Mouse (Mus musculus) olfactory bulb, adult 2 months (tissue): ENCODE results near the gene Ifit3.

Experiments used
- CTCF ChIP-seq: fragments of 200-500 bp; IDR thresholded peaks from 2 replicates; pipeline ENCODE4 v1.5.1; 2012; ENCODE audit warnings: low read depth, mild to moderate bottlenecking, low read length, moderate library complexity; ENCODE audit not compliant: insufficient read depth
- POLR2A ChIP-seq: fragments of 200-500 bp; IDR thresholded peaks from 2 replicates; pipeline ENCODE4 v1.6.1; 2012; ENCODE audit warnings: mild to moderate bottlenecking, low read depth, low read length, moderate library complexity; ENCODE audit not compliant: insufficient read depth

DNA sequence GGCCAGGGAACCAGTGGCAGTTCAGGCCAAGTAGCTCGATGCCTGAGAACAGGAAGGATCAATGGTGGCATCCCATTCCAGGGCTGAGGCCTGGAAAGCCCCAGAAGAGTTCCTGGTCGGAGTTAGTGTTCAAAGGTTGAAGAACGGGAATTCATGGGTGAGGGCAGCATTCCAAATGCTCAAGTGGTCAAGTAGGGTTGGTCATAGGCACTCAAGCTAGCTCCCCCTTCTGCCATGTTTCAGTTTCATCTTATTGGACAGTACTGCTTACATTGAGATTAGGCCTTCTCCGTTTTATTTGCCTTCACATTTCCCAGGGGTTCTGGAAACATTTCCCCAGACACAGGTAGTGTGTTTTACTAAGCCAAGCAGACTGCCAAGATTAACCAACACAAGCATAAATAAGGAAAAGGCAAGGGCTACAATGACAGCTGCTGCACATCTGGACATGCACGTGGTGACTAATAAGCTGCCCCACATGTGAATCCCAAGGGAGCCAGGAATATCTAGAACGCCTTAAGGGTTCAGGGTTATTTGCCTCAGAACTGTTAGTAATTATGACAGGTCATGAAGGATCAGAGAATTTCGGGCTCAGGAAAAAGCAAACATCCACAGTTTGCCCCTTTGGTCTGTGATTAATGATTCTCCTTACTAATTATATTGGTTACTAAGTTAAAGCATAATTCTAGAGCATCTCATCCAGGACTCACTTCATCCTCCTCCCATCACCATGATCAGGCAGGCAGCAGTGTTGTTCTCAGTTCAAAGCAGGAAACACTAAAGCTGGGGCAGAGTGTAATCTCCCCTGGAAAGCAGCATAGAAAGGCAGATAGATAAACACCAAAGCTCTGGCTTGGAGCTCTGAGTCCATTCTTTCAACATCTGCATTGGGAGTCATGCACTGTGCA, 14.1 kb upstream of the Ifit3 start:
- TF ChIP-seq CTCF (no peak), POLR2A (no peak)
